Mouse (Mus musculus): ENCODE measurements around the gene Clock.

Clock gene

DNA sequence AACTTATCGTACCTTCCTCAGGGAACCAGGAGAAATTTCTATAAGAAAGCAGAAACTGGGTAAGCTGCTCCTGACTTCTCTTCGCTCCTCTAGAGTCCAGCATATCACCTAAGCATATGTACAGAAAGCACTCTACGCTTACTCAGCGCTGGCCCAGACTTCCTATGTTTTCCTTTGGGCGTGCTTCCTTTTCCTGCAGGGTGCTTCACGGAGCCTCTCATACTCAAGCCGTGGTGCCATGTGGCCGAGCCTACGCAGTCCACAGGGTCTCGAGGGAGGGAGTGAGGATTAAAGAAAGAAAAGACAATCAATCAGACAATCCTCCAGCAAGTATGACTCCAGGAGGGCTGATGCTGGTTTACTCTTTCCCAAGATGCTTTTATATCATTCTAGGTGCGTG, 127.8 kb downstream of the Clock start:
- peak; percentile 21 for DNase-seq

GRCm38 (mm10) chr5:76176411-76176810, 128.2 kb downstream of the Clock start:
- DNase-seq: peak; percentile 39

- no peak for DNase-seq
These were observed 129.5 kb downstream of the Clock start for GRCm38 (mm10) chr5:76175051-76175450.

GRCm38 (mm10) chr5:76171039-76171438, 133.6 kb downstream of the Clock start:
- DNase-seq: no peak

GRCm38 (mm10) chr5:76170522-76170921, 134.1 kb downstream of the Clock start:
- no peak for DNase-seq

DNA sequence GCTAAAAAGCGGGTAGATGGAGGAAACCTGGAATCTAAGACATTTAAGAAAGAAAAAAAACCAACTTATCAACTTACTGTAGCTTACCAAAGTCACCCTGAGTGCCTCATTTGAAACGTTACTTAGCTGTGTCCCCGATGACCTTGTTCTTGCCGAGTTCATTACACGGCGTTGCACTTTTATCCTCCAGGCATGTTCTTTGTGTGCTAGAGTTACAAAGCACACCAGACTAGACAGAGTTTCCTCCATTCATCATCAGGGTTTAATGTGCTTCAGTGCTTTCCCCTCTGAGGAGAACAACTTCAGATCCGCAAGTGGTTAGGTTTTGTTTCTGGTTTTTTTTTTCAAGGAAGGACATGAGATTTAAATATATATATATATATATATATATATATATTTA, 139.8 kb downstream of the Clock start:
- no peak for DNase-seq

DNA sequence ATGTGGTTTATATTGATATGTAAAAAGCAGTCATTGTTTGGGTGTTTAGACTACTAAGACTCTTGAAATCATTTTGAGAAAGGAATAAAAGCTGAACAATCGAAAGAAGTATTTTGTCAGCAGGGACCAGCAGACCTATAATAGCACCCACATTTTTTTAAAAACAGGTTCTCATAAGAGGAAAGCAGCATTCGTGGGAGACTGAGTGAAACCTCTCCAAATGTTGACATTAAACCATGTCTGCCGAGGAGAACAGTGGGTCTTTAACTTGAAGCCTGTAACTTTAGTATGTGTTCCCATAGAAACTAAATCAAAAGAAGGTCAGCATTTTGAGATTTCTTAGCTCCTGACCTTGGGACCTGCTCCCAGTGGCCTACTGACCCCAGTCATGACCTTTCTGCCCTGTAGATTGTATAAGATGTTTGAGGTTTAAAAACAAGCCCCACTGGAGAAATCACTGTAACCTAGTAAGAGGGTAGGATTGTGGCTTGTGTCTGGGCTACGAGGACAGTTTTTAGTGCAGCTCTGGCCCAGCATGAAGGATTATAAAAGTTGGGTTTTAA, 140.7 kb downstream of the Clock start:
- DNase-seq: no peak

- no peak for DNase-seq
These were observed 141.7 kb downstream of the Clock start for GRCm38 (mm10) chr5:76162926-76163325.

GRCm38 (mm10) chr5:76161491-76161890, 143.1 kb downstream of the Clock start:
- no peak for DNase-seq

DNA sequence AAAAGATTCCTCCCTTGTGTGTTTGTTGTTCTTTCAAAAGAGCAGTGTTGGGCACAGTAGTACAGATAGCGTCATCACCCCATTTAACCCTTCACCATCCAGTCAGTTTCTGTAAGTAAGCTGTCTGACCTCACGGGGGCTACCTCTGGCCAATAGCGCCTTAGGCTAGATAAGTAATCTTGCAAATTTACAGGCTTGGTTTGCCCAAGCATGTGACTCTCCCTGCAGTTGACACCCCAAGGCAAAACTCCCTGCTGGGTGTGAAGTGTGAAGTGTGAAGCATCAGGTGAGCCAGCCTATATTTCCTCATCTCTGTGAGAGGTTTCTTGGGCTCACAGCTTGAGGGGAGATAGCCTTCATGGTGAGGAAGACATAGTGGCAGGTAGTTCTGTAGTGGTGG, 144.5 kb downstream of the Clock start:
- DNase-seq: no peak

Measured in embryo, embryonic 11 days (tissue).